Mouse (Mus musculus) stomach, embryonic 16.5 days (tissue): Measurements from ENCODE around the gene Dazap2. TPM values are rescaled to one million over a fixed set of nuclear protein-coding genes. Genes with fewer than 3 reads are reported as not detected.
A peak's percentile ranks its signal among the peaks of the same experiment; 100 is the strongest.

Source experiments
- ATAC-seq: fragments of 200-750 bp; cut with Nextera tagmentation; 2 replicates; pipeline ENCODE4 v1.8.0; 2017; ENCODE audit warnings: moderate number of reproducible peaks, moderate TSS enrichment; ENCODE audit not compliant: insufficient read depth, low FRiP score
- H3K27ac ChIP-seq: fragments of 300-500 bp; sonication (generic); 2 replicates; pipeline ENCODE4 v1.5.1; 2014; ENCODE audit warnings: low read length
- H3K27me3 ChIP-seq: fragments of 300-500 bp; sonication (generic); 2 replicates; pipeline ENCODE4 v1.6.1; 2014; ENCODE audit warnings: low read length, control low read depth, mixed read lengths; ENCODE audit not compliant: control insufficient read depth, insufficient read depth
- H3K36me3 ChIP-seq: fragments of 300-500 bp; sonication (generic); 2 replicates; pipeline ENCODE4 v1.6.1; 2014; ENCODE audit warnings: low read length; ENCODE audit not compliant: control insufficient read depth, insufficient read depth
- H3K4me1 ChIP-seq: fragments of 300-500 bp; sonication (generic); 2 replicates; pipeline ENCODE4 v1.6.1; 2014; ENCODE audit warnings: low read length, control low read depth, mixed read lengths; ENCODE audit not compliant: control insufficient read depth, insufficient read depth
- H3K4me2 ChIP-seq: fragments of 300-500 bp; sonication (generic); 2 replicates; pipeline ENCODE4 v1.6.1; 2014; ENCODE audit warnings: low read depth, low read length, mixed read lengths
- H3K4me3 ChIP-seq: fragments of 300-500 bp; sonication (generic); replicated peaks from 2 replicates; pipeline ENCODE4 v1.5.1; 2014; ENCODE audit warnings: mild to moderate bottlenecking, low read length
- H3K9ac ChIP-seq: fragments of 300-500 bp; sonication (generic); 2 replicates; pipeline ENCODE4 v1.6.1; 2014; ENCODE audit warnings: low read length
- H3K9me3 ChIP-seq: fragments of 300-500 bp; sonication (generic); replicated peaks from 2 replicates; pipeline ENCODE4 v1.6.1; 2016; ENCODE audit warnings: low read length, control low read depth; ENCODE audit not compliant: control insufficient read depth
- WGBS: fragments of 180-500 bp; shearing (Covaris S2); extraction: QIAGEN DNeasy Blood & Tissue Kit; methylation state at CpG from one replicate; pipeline ENCODE4 v1.1.7; 2014; 5-methylcytosine and 5-hydroxymethylcytosine counted together
- polyA plus RNA-seq: library from polyadenylated mRNA; unstranded; fragments of >200 nt; fragmentation: Nextera tagmentation; extraction: Ambion mirVana; gene quantifications from 2 replicates; pipeline ENCODE4 v1.2.1, GENCODE M21; 2015

Dazap2 gene
- polyA plus RNA-seq, 1 experiment from 2014 or later: 194 TPM

- 69% methylated on average over 3 of the region's 3 CpGs for WGBS
- no peaks in the 10 kb centered on the region for H3K9me3 ChIP-seq
- no peak for ATAC-seq
- H3K27ac ChIP-seq: no peak overlapping the region
- H3K4me3 ChIP-seq: no peak overlapping the region
- no peaks in the 10 kb centered on the region for H3K36me3 ChIP-seq
- peaks cover 8% of the 10 kb centered on the region; the same call in 1 of the 2 replicates for H3K27me3 ChIP-seq
- no peak overlapping the region for H3K4me2 ChIP-seq
- H3K4me1 ChIP-seq: peaks cover 19% of the 10 kb centered on the region
- H3K9ac ChIP-seq: no peak overlapping the region
These were observed 15.0 kb downstream of the Dazap2 start for GRCm38 (mm10) chr15:100630126-100630525.

DNA sequence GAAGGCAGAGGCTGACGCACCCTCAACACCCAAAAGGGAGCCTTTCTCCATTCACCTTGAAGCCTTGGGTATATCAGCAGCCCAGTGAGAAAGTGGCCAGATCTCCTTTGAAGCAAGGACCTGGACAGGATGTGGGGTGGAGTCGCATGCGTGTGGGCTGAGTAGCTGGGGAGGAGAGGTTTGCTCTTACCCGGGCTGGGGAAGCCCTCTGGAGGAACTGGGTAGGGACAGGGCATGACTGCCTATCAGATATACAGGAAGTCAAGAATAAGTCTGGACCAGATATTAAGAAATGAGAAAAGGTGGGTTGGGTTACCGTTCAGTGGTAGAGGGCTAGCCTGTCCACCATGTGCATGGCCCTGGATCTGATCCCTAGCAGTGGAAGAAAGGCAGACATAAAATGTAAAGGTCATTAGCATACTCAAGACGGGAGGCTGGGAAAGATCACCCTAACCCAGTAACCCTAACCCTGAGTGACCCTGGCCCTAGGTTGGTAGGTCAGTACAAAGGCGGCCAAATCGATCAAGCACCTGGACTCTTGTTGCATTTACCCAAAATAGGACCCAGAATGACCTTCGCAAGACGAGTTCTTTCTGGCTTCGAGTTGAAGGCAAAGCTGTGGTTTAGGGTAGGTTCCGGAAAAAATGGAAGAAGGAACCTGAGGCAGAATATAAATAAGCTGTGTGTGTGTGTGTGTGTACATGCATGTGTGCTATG, 16.5 kb downstream of the Dazap2 start:
- no peak for ATAC-seq
- no peaks in the 10 kb centered on the region for H3K36me3 ChIP-seq
- H3K4me1 ChIP-seq: peaks cover 19% of the 10 kb centered on the region
- no peak overlapping the region for H3K9ac ChIP-seq
- no peak overlapping the region for H3K4me2 ChIP-seq
- H3K27me3 ChIP-seq: peaks cover 21% of the 10 kb centered on the region
- H3K27ac ChIP-seq: no peak overlapping the region
- WGBS: 75% methylated on average over 12 of the region's 12 CpGs
- H3K4me3 ChIP-seq: no peak overlapping the region
- H3K9me3 ChIP-seq: no peaks in the 10 kb centered on the region

GRCm38 (mm10) chr15:100632323-100632722, 17.2 kb downstream of the Dazap2 start:
- ATAC-seq: 0 out of 2 replicates have a peak, but pooled peaks have one; percentile 9
- Histone ChIP-seq H3K27me3 (peaks cover 23% of the 10 kb centered on the region), H3K4me3 (no peak overlapping the region), H3K9ac (no peak overlapping the region), H3K4me2 (no peak overlapping the region), H3K9me3 (no peaks in the 10 kb centered on the region), H3K4me1 (peaks cover 22% of the 10 kb centered on the region), H3K27ac (peak overlapping the region; percentile 41), H3K36me3 (no peaks in the 10 kb centered on the region)
- whole genome bisulfite sequencing: 61% methylated on average over 5 of the region's 5 CpGs

GRCm38 (mm10) chr15:100633341-100633740, 18.2 kb downstream of the Dazap2 start:
- peaks cover 18% of the 10 kb centered on the region for H3K4me1 ChIP-seq
- H3K36me3 ChIP-seq: no peaks in the 10 kb centered on the region
- ATAC-seq: no peak
- peak overlapping the region; percentile 46; the same call in 1 of the 2 replicates for H3K9ac ChIP-seq
- H3K27me3 ChIP-seq: peaks cover 25% of the 10 kb centered on the region
- no peak overlapping the region for H3K4me3 ChIP-seq
- H3K4me2 ChIP-seq: peak overlapping the region; percentile 19; the same call in 1 of the 2 replicates
- peak overlapping the region; percentile 41 for H3K27ac ChIP-seq
- H3K9me3 ChIP-seq: no peaks in the 10 kb centered on the region
- WGBS: 73% methylated on average over 10 of the region's 10 CpGs

- ATAC-seq: no peak
- Histone ChIP-seq H3K27me3 (peaks cover 30% of the 10 kb centered on the region), H3K4me2 (peak overlapping the region; percentile 87), H3K27ac (peak overlapping the region; percentile 83), H3K9me3 (no peaks in the 10 kb centered on the region), H3K4me3 (peak overlapping the region; percentile 61), H3K9ac (peak overlapping the region; percentile 78), H3K4me1 (peaks cover 17% of the 10 kb centered on the region), H3K36me3 (no peaks in the 10 kb centered on the region)
- WGBS: 10% methylated on average over 9 of the region's 9 CpGs
These were observed 20.1 kb downstream of the Dazap2 start for GRCm38 (mm10) chr15:100635239-100635638.

DNA sequence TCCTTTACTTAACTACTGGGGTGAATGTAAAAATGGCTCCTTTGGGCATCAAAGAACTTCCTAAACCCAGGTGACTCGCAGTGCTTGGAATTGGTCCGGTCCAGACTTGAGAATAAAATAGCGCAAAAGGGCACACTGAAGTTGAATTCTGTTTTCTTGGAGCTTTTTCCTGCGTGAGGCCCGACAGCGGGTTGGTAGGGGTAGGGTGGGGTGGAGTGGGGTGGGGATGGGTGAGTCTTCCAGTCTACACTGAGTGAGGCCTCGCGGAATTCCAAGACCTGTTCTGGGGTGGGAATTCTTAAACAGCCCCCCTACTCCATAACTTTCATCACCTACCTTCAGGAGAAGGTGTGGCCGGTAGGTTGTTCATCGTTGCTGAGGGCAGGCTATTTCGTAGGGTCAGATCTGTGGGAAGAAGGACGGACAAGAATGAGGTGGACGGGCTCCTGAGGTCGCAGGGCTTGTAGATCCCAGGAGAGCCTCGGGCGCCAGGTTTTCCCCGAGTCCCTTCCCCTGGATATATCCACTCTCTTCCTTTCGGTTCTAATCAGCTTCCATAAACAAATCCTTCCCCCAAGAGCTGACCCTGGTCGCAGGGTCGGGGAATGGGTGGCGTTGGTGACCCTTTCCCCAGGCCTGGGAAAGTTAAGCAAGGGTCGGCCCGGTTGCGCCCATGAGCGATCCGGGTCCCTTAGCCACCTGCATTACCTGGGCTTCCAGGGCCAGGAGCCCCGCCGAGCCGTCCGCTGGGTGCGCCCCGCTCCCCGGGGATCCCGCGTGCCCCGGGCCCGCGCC, 20.9 kb downstream of the Dazap2 start:
- WGBS: 3% methylated on average over 38 of the region's 38 CpGs
- Histone ChIP-seq H3K27ac (peak overlapping the region; percentile 83), H3K27me3 (peaks cover 30% of the 10 kb centered on the region), H3K4me1 (peaks cover 20% of the 10 kb centered on the region), H3K9ac (peak overlapping the region; percentile 78), H3K4me2 (peak overlapping the region; percentile 87), H3K4me3 (peak overlapping the region; percentile 61), H3K9me3 (no peaks in the 10 kb centered on the region), H3K36me3 (no peaks in the 10 kb centered on the region)
- no peak for ATAC-seq

DNA sequence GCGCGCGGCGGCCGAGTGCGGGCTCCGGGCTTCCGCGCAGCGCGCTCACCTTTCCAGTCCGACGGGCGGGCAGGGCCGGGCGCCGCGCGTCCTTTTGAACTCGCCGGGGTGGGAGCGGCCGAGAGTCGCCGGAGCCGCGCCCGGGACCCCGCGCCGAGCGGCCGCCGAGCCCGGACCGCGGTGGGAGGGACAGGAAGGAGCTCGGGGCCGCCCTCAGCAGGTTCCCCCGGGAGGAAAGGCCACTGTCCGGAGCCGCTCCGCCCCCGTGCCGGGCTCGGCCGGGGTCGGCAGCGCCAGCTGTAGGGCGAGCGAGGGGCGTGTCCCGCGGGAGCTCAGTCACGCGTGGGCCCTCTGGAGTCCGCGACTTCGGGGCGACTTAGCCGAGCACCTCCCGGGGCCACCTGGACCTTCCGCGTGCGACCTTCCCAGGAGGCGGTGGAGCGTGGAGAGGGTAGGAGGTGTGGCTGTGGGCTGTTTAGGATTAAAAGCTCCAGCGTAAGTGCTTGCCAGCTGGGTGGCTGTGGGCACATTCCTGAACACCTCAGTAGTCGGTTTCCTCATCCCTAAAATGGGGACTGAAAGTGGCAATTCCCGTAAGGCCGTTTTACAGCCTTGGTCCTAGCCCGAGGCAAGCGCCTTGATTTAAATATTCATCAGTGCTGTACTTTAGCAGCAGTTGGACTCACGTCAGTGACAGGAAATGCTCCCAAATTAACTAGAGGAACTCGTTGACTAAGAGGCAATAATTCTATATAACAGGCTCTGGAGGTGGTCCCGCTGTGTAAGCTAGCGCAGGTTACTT, 21.8 kb downstream of the Dazap2 start, which contains the start of gene Smagp:
Smagp (minus strand) TSS at position 241 of the 802 bp plus-strand sequence.
- peak within 1 kb of the TSS; percentile 83 for H3K27ac ChIP-seq
- peak; percentile 61; the same call in 1 of the 2 replicates for ATAC-seq

DNA sequence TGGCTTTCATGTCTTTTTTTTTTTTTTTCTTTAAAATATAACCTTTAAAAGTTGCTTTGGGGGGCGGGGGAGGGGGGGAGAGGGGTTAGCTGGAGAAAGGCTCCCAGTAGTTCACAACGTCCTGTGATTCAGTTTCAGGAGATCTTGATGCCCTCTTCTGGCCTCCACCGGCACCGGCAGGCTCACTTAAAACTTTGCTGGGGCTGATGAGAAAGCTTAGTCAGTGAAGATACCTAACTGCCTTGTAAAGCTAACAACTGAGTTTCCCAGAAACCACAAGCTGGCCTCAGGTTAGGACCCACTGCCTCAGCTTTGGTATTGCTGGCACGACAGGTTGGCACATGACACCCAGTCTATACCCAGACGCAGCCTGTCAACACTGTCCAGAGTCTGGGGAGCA, 22.5 kb downstream of the Dazap2 start:
- Histone ChIP-seq H3K4me2 (peak overlapping the region; percentile 87), H3K27ac (no peak overlapping the region), H3K36me3 (no peaks in the 10 kb centered on the region), H3K27me3 (peaks cover 30% of the 10 kb centered on the region), H3K4me1 (peaks cover 14% of the 10 kb centered on the region), H3K9me3 (no peaks in the 10 kb centered on the region), H3K4me3 (peak overlapping the region; percentile 61; the same call in 1 of the 2 replicates), H3K9ac (no peak overlapping the region)
- ATAC-seq: no peak
- WGBS: 13% methylated on average over 6 of the region's 6 CpGs

More for the DNA sequence above, 21.8 kb downstream of the Dazap2 start, which contains the start of gene Smagp:
- Histone ChIP-seq H3K9ac (peak within 1 kb of the TSS; percentile 78), H3K27me3 (peaks cover 30% of the 10 kb centered on the region), H3K36me3 (no peaks in the 10 kb centered on the region), H3K4me2 (peak within 1 kb of the TSS; percentile 87), H3K9me3 (no peaks in the 10 kb centered on the region), H3K4me1 (peaks cover 20% of the 10 kb centered on the region), H3K4me3 (peak within 1 kb of the TSS; percentile 61)
- WGBS: under 1% methylated on average over 69 of the region's 77 CpGs
